Mouse (Mus musculus) intestine, postnatal 0 days (tissue): ENCODE measurements around the gene Sac3d1. TPM values are rescaled to one million over a fixed set of nuclear protein-coding genes. Genes with fewer than 3 reads are reported as not detected.
A peak's percentile ranks its signal among the peaks of the same experiment; 100 is the strongest.

Experiments used
- ATAC-seq: fragments of 200-750 bp; cut with Nextera tagmentation; 2 replicates; pipeline ENCODE4 v1.8.0; 2017; ENCODE audit warnings: mild to moderate bottlenecking, moderate TSS enrichment, moderate library complexity
- H3K27ac ChIP-seq: fragments of 300-500 bp; sonication (generic); 2 replicates; pipeline ENCODE4 v1.5.1; 2014; ENCODE audit warnings: mild to moderate bottlenecking, low read depth, low read length, moderate library complexity
- H3K27me3 ChIP-seq: fragments of 300-500 bp; sonication (generic); replicated peaks from 2 replicates; pipeline ENCODE4 v1.6.1; 2014; ENCODE audit warnings: low read length, mixed read lengths; ENCODE audit not compliant: control insufficient read depth, insufficient read depth
- H3K36me3 ChIP-seq: fragments of 300-500 bp; sonication (generic); 2 replicates; pipeline ENCODE4 v1.6.1; 2014; ENCODE audit warnings: mild to moderate bottlenecking, moderate library complexity; ENCODE audit not compliant: control insufficient read depth, insufficient read depth
- H3K4me1 ChIP-seq: fragments of 300-500 bp; sonication (generic); replicated peaks from 2 replicates; pipeline ENCODE4 v1.6.1; 2014; ENCODE audit warnings: antibody characterized with exemption, low read length, mixed read lengths; ENCODE audit not compliant: control insufficient read depth, insufficient read depth
- H3K4me2 ChIP-seq: fragments of 300-500 bp; sonication (generic); replicated peaks from 2 replicates; pipeline ENCODE4 v1.6.1; 2014; ENCODE audit warnings: low read depth, mild to moderate bottlenecking, moderate library complexity
- H3K4me3 ChIP-seq: fragments of 300-500 bp; sonication (generic); 2 replicates; pipeline ENCODE4 v1.5.1; 2014; ENCODE audit warnings: low read depth, low read length
- H3K9ac ChIP-seq: fragments of 300-500 bp; sonication (generic); 2 replicates; pipeline ENCODE4 v1.6.1; 2014; ENCODE audit warnings: mild to moderate bottlenecking, low read depth, low read length
- H3K9me3 ChIP-seq: fragments of 300-500 bp; sonication (generic); 2 replicates; pipeline ENCODE4 v1.6.1; 2016; ENCODE audit warnings: mixed run types; ENCODE audit not compliant: control insufficient read depth
- CTCF ChIP-seq: sonication (generic); IDR thresholded peaks from 2 replicates; pipeline ENCODE4 v1.5.1; 2016; ENCODE audit warnings: low read depth, mild to moderate bottlenecking, control low read depth, antibody characterized with exemption, moderate library complexity
- WGBS: fragments of 180-500 bp; shearing (Covaris S2); extraction: QIAGEN DNeasy Blood & Tissue Kit; methylation state at CpG from one replicate; pipeline ENCODE4 v1.1.7; 2014; 5-methylcytosine and 5-hydroxymethylcytosine counted together
- polyA plus RNA-seq: library from polyadenylated mRNA; unstranded; fragments of >200 nt; fragmentation: Nextera tagmentation; extraction: Ambion mirVana; gene quantifications from 2 replicates; pipeline ENCODE4 v1.2.1, GENCODE M21; 2015

The Sac3d1 gene
- polyA plus RNA-seq, 1 experiment from 2014 or later, result 19.1 TPM

DNA sequence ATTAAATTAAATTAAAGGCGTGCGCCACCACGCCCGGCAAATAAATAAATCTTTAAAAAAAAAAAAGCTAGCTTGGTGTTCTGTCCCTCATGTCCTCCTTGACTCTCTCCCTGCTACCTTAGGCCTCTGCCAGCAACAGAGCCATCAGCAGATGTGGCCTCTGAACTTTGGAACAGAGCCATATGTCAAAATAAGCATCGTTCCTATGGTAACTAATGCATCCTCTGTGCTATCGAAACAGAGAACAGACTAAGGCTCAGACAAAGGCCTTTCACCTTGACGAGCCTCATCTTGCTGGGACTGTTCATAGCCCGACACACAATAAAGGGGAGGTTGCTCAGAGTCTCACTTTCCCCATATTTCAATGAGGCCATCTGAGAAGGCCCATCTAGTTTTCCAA lies 4.9 kb upstream of the Sac3d1 start:
- Histone ChIP-seq H3K4me1 (no peaks in the 10 kb centered on the region), H3K9me3 (no peaks in the 10 kb centered on the region), H3K4me2 (no peak overlapping the region), H3K4me3 (no peak overlapping the region), H3K9ac (no peak overlapping the region), H3K27me3 (no peaks in the 10 kb centered on the region), H3K36me3 (no peaks in the 10 kb centered on the region), H3K27ac (peak overlapping the region; percentile 29)
- ATAC-seq, result peak; percentile 59
- 49% methylated on average over 8 of the region's 8 CpGs for WGBS
- no peak for TF ChIP-seq CTCF

DNA sequence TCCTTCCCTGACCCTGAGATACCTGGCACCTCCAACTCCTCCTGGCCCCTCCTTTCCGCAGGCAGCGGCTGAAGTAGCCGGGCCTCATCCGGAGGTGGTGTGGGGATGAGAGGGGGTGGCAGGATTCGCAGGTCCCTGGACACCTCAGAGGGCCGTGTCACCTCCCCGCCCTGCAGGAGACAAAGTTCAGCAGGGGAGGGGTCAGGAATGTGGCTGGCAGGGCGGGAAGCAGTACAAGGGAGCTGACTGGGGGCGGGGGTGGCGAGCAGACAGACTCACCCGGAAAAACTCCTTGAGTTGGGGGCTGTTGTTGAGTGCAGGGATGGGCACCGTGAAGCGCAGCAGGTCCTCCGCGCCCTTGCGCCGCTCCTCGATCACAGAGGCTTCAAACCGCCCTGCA lies 3.3 kb upstream of the Sac3d1 start:
- no peak for TF ChIP-seq CTCF
- no peak overlapping the region for H3K4me3 ChIP-seq
- ATAC-seq, result no peak
- H3K27ac ChIP-seq, result no peak overlapping the region
- H3K4me2 ChIP-seq, result 0 out of 2 replicates have a peak overlapping the region, but pooled peaks have one; percentile 17
- H3K9ac ChIP-seq, result no peak overlapping the region
- H3K9me3 ChIP-seq, result no peaks in the 10 kb centered on the region
- WGBS, result 26% methylated on average over 17 of the region's 19 CpGs
- no peaks in the 10 kb centered on the region for H3K27me3 ChIP-seq
- no peaks in the 10 kb centered on the region for H3K36me3 ChIP-seq
- no peaks in the 10 kb centered on the region; the same call in 1 of the 2 replicates for H3K4me1 ChIP-seq

DNA sequence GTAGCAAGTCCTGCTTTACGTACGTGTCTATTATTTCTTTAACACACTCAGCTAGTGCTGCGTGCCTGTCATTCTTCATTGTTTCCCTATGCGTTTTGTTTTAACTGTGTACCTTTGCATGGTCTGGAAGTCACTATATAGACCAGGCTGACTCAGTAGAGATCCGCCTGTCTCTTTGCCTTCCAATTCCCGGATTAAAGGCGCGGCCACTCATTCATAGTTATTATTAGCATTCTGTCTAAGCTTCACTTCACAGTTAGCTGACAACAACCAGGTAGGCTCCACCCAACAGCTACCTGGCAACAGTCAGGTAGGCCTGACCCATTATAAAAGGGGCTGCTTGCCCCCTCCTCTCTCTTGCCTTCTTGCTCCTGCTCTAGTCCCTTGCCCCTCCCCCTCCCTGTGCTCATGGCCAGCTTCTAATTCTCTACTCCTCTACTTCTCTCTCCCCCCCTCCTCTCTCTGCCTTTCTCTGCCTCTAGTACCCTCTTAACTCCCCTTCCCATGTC lies 281 bp upstream of the Sac3d1 start:
- WGBS, result under 1% methylated on average over 8 of the region's 8 CpGs
- Histone ChIP-seq H3K4me1 (no peaks in the 10 kb centered on the region; the same call in 1 of the 2 replicates), H3K27me3 (no peaks in the 10 kb centered on the region), H3K4me3 (peak overlapping the region; percentile 73), H3K27ac (peak overlapping the region; percentile 91), H3K36me3 (peaks cover 27% of the 10 kb centered on the region), H3K9me3 (no peaks in the 10 kb centered on the region), H3K4me2 (peak overlapping the region; percentile 98), H3K9ac (peak overlapping the region; percentile 78; the same call in 1 of the 2 replicates)
- no peak for TF ChIP-seq CTCF
- 0 out of 2 replicates have a peak, but pooled peaks have one; percentile 1 for ATAC-seq

DNA sequence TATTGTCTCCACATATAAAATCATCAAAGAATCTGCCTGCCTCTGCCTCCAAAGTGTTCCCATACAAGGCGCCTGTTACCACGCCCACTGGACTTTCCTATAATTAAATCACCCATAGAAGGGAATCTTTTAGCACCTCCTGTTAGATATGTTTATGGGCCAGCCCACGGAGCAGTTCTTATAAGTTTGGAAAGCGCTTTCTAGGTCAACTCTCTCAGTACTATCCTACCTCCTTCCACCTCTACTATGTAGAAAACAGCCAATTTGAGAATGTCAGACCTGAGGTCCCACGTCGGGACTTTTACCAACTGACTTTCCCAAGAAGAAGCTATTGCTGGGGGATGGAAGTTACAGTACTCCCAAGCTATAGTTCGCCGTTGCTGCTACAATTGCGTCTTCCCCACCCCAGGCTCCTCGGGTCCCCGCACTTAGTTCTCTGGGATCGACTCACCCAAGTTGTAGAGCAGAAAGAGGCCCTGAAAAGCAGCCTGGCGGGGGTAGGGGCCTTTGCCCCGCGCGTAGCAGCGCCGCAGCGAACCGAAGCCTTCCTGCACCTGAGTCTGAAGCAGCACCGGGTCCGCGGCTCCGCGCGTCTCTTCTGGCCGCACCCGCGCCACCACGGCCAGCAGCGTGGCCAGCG lies 984 bp downstream of the Sac3d1 start:
- Histone ChIP-seq H3K9me3 (no peaks in the 10 kb centered on the region), H3K4me2 (peak overlapping the region; percentile 98), H3K27me3 (no peaks in the 10 kb centered on the region), H3K27ac (peak overlapping the region; percentile 91), H3K36me3 (peaks cover 37% of the 10 kb centered on the region), H3K9ac (peak overlapping the region; percentile 78), H3K4me1 (no peaks in the 10 kb centered on the region; the same call in 1 of the 2 replicates), H3K4me3 (peak overlapping the region; percentile 73)
- TF ChIP-seq CTCF, result no peak
- no peak for ATAC-seq
- 3% methylated on average over 32 of the region's 32 CpGs for WGBS

DNA sequence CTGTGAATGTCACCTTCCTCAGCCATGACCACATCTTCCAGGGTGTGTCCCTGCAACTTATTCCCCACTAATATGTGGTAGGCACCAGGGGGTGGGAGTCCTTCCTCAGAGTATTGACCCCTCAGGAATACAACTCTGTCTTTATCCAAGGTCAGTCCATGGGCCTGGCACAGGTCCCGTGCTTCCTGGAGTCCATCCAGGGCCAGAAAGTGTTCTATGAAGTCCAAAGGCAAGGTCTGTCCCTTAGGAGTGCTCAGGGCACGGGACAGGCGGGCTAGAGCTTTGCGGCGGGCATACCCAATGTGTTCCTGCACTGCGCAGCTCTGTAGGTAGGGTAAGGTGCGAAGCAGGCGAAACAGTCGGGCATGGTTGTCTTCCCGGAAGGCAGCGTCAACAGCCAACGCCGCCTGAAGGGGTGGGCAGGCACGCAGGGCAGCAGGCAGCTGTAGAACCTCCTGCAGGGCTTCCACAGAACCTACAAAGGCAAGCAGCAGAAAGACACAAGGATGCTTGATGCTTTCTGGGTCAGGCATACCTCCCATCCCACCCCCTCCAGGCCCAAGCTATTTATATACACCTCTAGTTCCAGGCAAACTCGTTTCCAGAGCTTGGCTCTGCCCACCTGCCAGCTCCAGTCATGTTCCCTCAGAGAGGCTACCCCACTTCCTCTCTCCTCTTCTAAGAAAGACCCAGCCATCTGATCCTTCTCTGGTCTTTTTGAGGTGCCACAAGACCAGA lies 2.2 kb downstream of the Sac3d1 start:
- TF ChIP-seq CTCF, result no peak
- H3K36me3 ChIP-seq, result peaks cover 41% of the 10 kb centered on the region
- 87% methylated on average over 15 of the region's 15 CpGs for WGBS
- no peak for ATAC-seq
- no peaks in the 10 kb centered on the region; the same call in 1 of the 2 replicates for H3K4me1 ChIP-seq
- H3K27me3 ChIP-seq, result no peaks in the 10 kb centered on the region
- H3K9ac ChIP-seq, result no peak overlapping the region
- H3K9me3 ChIP-seq, result no peaks in the 10 kb centered on the region
- H3K4me3 ChIP-seq, result no peak overlapping the region
- no peak overlapping the region; the same call in 1 of the 2 replicates for H3K4me2 ChIP-seq
- no peak overlapping the region for H3K27ac ChIP-seq

DNA sequence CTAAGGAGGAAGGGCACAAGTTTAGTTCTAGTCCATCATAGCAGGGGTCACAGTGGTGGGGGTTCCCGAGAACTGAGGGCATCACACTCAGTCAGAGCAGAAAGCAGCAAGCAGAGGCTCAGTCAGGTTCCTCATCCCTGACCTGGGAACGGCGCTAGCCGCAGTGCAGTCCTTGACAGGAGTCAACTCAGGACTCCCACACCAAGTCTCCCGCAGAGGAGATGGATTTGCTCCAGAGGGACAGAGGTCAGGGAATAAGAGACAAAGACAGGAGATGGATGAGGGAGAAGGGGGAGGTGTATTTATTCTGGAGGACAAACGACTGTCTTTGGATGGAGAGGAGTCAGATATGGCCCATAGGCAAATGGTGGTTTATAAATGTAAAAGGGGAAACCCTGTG lies 5.3 kb downstream of the Sac3d1 start:
- no peaks in the 10 kb centered on the region for H3K9me3 ChIP-seq
- no peak overlapping the region for H3K4me2 ChIP-seq
- H3K4me1 ChIP-seq, result no peaks in the 10 kb centered on the region; the same call in 1 of the 2 replicates
- 51% methylated on average over 6 of the region's 6 CpGs for WGBS
- ATAC-seq, result no peak
- H3K36me3 ChIP-seq, result peaks cover 45% of the 10 kb centered on the region
- H3K4me3 ChIP-seq, result no peak overlapping the region
- no peaks in the 10 kb centered on the region for H3K27me3 ChIP-seq
- H3K9ac ChIP-seq, result no peak overlapping the region
- no peak for TF ChIP-seq CTCF
- no peak overlapping the region for H3K27ac ChIP-seq
